Mouse (Mus musculus): ENCODE measurements around the gene Gm28044.

DNA sequence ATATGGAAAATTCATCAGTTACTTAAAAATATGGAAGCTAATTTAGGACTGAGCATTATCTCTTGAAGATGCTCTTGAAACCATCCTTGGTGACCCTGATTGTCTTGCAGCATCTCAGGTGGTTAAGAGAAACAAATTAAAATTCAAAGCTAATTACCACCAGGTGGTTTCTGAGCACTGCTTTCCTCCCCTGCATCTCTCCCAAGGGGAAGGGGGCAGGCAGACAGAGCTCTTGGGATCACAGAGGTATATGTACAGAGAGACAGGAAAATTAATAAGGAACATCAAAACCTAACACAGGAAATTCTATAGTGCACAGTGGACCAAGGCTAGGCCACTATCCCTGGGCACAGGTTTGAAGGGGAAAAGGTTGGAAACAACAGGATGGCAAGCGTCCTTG, 27.5 kb downstream of the Gm28044 start:
- no peak for TF ChIP-seq CTCF (IDR thresholded peaks at IDR 0.05; ENCODE audit: control insufficient read depth, insufficient read depth, insufficient read length)
- TF ChIP-seq MYOD1 (IDR thresholded peaks at IDR 0.05; ENCODE audit: control insufficient read depth, insufficient read length, low read depth) = no peak
- no peak for TF ChIP-seq USF1 (IDR thresholded peaks at IDR 0.05; ENCODE audit: low read depth)
- no peak for TF ChIP-seq MYOG (IDR thresholded peaks at IDR 0.05; ENCODE audit: control insufficient read depth, extremely low read depth, insufficient read length)
